12 mouse cellular contexts compared by ENCODE assay signal in the genomic region with DNA sequence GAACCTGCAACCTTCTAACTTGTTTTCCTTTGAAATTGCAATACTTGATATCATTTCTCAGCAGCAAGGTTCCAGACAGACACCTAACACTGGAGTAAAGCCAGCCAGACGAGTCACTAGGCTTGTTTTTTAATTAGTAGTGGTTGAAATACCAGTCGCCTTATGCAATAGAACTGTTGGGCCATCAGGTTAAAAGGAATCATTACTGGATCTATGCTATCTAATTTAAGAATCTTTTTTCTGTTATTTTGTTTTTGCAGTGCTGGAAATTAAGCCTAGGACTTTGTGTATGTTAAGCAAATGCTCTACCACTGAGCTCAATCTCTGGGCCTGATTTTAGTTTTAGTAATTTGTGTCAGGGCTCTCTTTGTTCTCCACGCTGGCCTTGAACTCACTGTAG.
"Had no signal": no experiment of that assay in that cellular context is flagged by ENCODE, and none has a peak within 500 bp of the region (broad histone marks: within the 10 kb centered on the region; RNA-seq: fewer than 3 reads in every experiment).

No protein-coding gene starts in this region.

- DNase-seq: retina, postnatal 1 day; right cerebral cortex, adult 18-20 months; right cerebral cortex, postnatal 14 days; right cerebral cortex, postnatal 25 days; right cerebral cortex, postnatal 4 days; spleen, adult 18-20 months; thymus, adult 18-20 months; thymus, adult 2 months; thymus, postnatal 14 days; thymus, postnatal 25 days; thymus, postnatal 36 days; thymus, postnatal 4 days had no signal
